20 mouse cellular contexts compared by ENCODE assay signal in the genomic region with DNA sequence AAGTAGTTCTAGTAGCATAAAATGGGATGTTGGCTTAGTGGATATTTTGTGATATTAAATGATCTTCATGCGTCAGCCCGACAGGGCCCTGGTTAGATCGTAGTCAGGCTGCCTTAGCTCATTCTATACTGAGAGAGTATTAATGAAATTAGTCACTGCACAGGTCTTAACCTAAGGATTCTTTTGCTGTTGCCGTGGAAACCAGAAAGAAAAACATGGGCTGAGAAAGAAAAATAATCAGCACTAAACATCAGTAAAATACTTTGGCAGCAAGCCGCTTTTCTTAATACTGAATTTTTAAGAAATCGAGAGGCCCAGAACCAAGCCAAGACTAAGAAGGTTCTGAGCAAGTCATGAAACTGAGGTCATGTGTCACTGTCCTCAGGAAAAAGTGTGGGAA.
DNase-seq lines count a peak whose midpoint lies in the region; ATAC-seq and TF ChIP-seq lines count a peak whose summit lies in the region.
"Had no signal": no experiment of that assay in that cellular context is flagged by ENCODE, and none has a peak within 500 bp of the region (broad histone marks: within the 10 kb centered on the region; RNA-seq: fewer than 3 reads in every experiment).

No protein-coding gene starts in this region.

- no peak overlapping the region for H3K4me3 ChIP-seq in kidney, embryonic 14.5 days (ENCODE audit: low read length)
- no peak overlapping the region for H3K4me3 ChIP-seq in lung, embryonic 14.5 days (ENCODE audit: low read depth, low read length)
- H3K4me3 ChIP-seq in embryonic facial prominence, embryonic 12.5 days = no peak overlapping the region
- H3K4me3 ChIP-seq: embryonic facial prominence, embryonic 13.5 days; heart, embryonic 15.5 days; liver, embryonic 12.5 days had no signal

- H3K36me3 ChIP-seq in kidney, embryonic 14.5 days (ENCODE audit: control insufficient read depth, insufficient read depth, low read length) = no peaks in the 10 kb centered on the region
- no peaks in the 10 kb centered on the region for H3K36me3 ChIP-seq in lung, embryonic 14.5 days (ENCODE audit: insufficient read depth)
- H3K36me3 ChIP-seq in embryonic facial prominence, embryonic 12.5 days = no peaks in the 10 kb centered on the region
- H3K36me3 ChIP-seq: embryonic facial prominence, embryonic 13.5 days; heart, embryonic 15.5 days had no signal

- no peak overlapping the region for H3K27ac ChIP-seq in kidney, embryonic 14.5 days (ENCODE audit: low read depth, low read length)
- no peak overlapping the region for H3K27ac ChIP-seq in lung, embryonic 14.5 days (ENCODE audit: low read depth)
- peak overlapping the region; percentile 48; the same call in 1 of the 2 replicates for H3K27ac ChIP-seq in embryonic facial prominence, embryonic 12.5 days
- H3K27ac ChIP-seq: embryonic facial prominence, embryonic 13.5 days; heart, embryonic 15.5 days; liver, embryonic 12.5 days; stomach, postnatal 0 days had no signal

- no peak for TF ChIP-seq CTCF in lung, embryonic 14.5 days (IDR thresholded peaks at IDR 0.05; ENCODE audit: low read depth)

- 64% methylated on average over 6 of the region's 6 CpGs for WGBS in kidney, embryonic 14.5 days
- WGBS in lung, embryonic 14.5 days = 61% methylated on average over 6 of the region's 6 CpGs
- 61% methylated on average over 6 of the region's 6 CpGs for WGBS in embryonic facial prominence, embryonic 12.5 days

- H3K9ac ChIP-seq in kidney, embryonic 14.5 days (ENCODE audit: low read depth, low read length) = no peak overlapping the region
- no peak overlapping the region for H3K9ac ChIP-seq in lung, embryonic 14.5 days
- H3K9ac ChIP-seq in embryonic facial prominence, embryonic 12.5 days = no peak overlapping the region
- H3K9ac ChIP-seq: embryonic facial prominence, embryonic 13.5 days; heart, embryonic 15.5 days; liver, embryonic 12.5 days had no signal

- peak; percentile 48 for DNase-seq in cerebellum, adult 9-10 months
- peak; percentile 15 for DNase-seq in kidney, adult 9 months
- peak; percentile 53 for DNase-seq in lung, embryonic 14.5 days
- no peak for DNase-seq in lung, postnatal 14 days
- no peak for DNase-seq in ovary, postnatal 10 days (ENCODE audit: low spot score)
- DNase-seq: adrenal gland, postnatal 36 days; cerebellum, adult 18-20 months; gastrocnemius, postnatal 36 days; heart, postnatal 4 days; lung, adult 2 months; right cerebral cortex, adult 18-20 months had no signal

- no peak overlapping the region for H3K4me2 ChIP-seq in kidney, embryonic 14.5 days (replicated peaks; ENCODE audit: low read depth, low read length)
- no peak overlapping the region for H3K4me2 ChIP-seq in lung, embryonic 14.5 days
- no peak overlapping the region for H3K4me2 ChIP-seq in embryonic facial prominence, embryonic 12.5 days (replicated peaks)
- H3K4me2 ChIP-seq: embryonic facial prominence, embryonic 13.5 days; heart, embryonic 15.5 days; liver, embryonic 12.5 days had no signal

- no peak for ATAC-seq in cerebellum, adult (ENCODE audit: insufficient number of reproducible peaks, low FRiP score, low TSS enrichment)
- ATAC-seq in kidney, embryonic 14.5 days (ENCODE audit: low FRiP score, low TSS enrichment) = no peak
- ATAC-seq in lung, embryonic 14.5 days (ENCODE audit: insufficient read depth) = no peak
- ATAC-seq in embryonic facial prominence, embryonic 12.5 days (ENCODE audit: insufficient number of reproducible peaks, insufficient read depth, low FRiP score, low TSS enrichment) = no peak
- ATAC-seq: CD4-positive, CD25-positive, alpha-beta regulatory T cell, adult 4 months; intestine, embryonic 16.5 days had no signal

- H3K9me3 ChIP-seq in kidney, embryonic 14.5 days (ENCODE audit: control insufficient read depth, low read length) = no peaks in the 10 kb centered on the region
- no peaks in the 10 kb centered on the region for H3K9me3 ChIP-seq in lung, embryonic 14.5 days (ENCODE audit: low read depth, low read length)
- no peaks in the 10 kb centered on the region for H3K9me3 ChIP-seq in embryonic facial prominence, embryonic 12.5 days
- H3K9me3 ChIP-seq: embryonic facial prominence, embryonic 13.5 days; heart, embryonic 15.5 days; liver, embryonic 12.5 days had no signal

- H3K4me1 ChIP-seq in kidney, embryonic 14.5 days (ENCODE audit: control insufficient read depth, insufficient read depth, low read length) = no peaks in the 10 kb centered on the region
- H3K4me1 ChIP-seq in lung, embryonic 14.5 days (ENCODE audit: insufficient read depth) = 0 out of 2 replicates have a peak, but pooled peaks cover 6% of the 10 kb centered on the region
- peaks cover 23% of the 10 kb centered on the region for H3K4me1 ChIP-seq in embryonic facial prominence, embryonic 12.5 days

- no peaks in the 10 kb centered on the region for H3K27me3 ChIP-seq in kidney, embryonic 14.5 days (ENCODE audit: control insufficient read depth, insufficient read depth, low read length)
- no peaks in the 10 kb centered on the region for H3K27me3 ChIP-seq in lung, embryonic 14.5 days (ENCODE audit: insufficient read depth, low read length)
- H3K27me3 ChIP-seq in embryonic facial prominence, embryonic 12.5 days = no peaks in the 10 kb centered on the region
- H3K27me3 ChIP-seq: embryonic facial prominence, embryonic 13.5 days; heart, embryonic 15.5 days; liver, embryonic 12.5 days had no signal

Comparison
In these comparisons a context has a peak if more than half of its experiments do, and no peak if none do; other contexts are left out.
1. DNase-seq: peak in cerebellum, adult 9-10 months (single experiment), kidney, adult 9 months (single experiment) and lung, embryonic 14.5 days (single experiment); none in lung, postnatal 14 days (single experiment) and ovary, postnatal 10 days (single experiment).